Mouse (Mus musculus) CD4-positive helper T cell, adult 2 months (primary cell): ENCODE measurements at regions not wholly inside any gene's neighbourhood (a gene's known extent, or its start where the extent isn't known, plus 50 kb on each side); places are given as distances from the start of the nearest gene placed in this dataset.

Source experiments
- DNase-seq: peaks from one replicate; pipeline ENCODE4 v3.0.0-alpha.2; 2012; ENCODE audit warnings: low read depth, missing footprints, low spot score

GRCm38 (mm10) chr11:112979413-112979812 lies 197.4 kb downstream of the Sox9 start:
- DNase-seq, result no peak

- no peak for DNase-seq
These were observed 200.3 kb downstream of the Sox9 start for GRCm38 (mm10) chr11:112982165-112982801.

- DNase-seq, result no peak
These were observed 201.0 kb downstream of the Sox9 start for GRCm38 (mm10) chr11:112982802-112983591.

- no peak for DNase-seq
These were observed 204.1 kb downstream of the Sox9 start for GRCm38 (mm10) chr11:112986029-112986573.

- DNase-seq, result peak; percentile 10
These were observed 205.8 kb downstream of the Sox9 start for GRCm38 (mm10) chr11:112987782-112988181.

- DNase-seq, result no peak
These were observed 206.9 kb downstream of the Sox9 start for GRCm38 (mm10) chr11:112988900-112989299.

GRCm38 (mm10) chr11:112989981-112990512 lies 208.0 kb downstream of the Sox9 start:
- no peak for DNase-seq

- no peak for DNase-seq
These were observed 208.7 kb downstream of the Sox9 start for GRCm38 (mm10) chr11:112990751-112991150.

GRCm38 (mm10) chr11:112991862-112992261 lies 209.8 kb downstream of the Sox9 start:
- DNase-seq, result no peak

- no peak for DNase-seq
These were observed 217.0 kb downstream of the Sox9 start for GRCm38 (mm10) chr11:112998777-112999583.

- DNase-seq, result no peak
These were observed 219.0 kb downstream of the Sox9 start for GRCm38 (mm10) chr11:113001071-113001470.

GRCm38 (mm10) chr11:113005895-113006294 lies 223.9 kb downstream of the Sox9 start:
- no peak for DNase-seq

GRCm38 (mm10) chr11:113008521-113008920 lies 226.5 kb downstream of the Sox9 start:
- DNase-seq, result no peak

GRCm38 (mm10) chr11:113009376-113009775 lies 227.4 kb downstream of the Sox9 start:
- DNase-seq, result no peak

GRCm38 (mm10) chr11:113010906-113011305 lies 228.9 kb downstream of the Sox9 start:
- DNase-seq, result no peak

- no peak for DNase-seq
These were observed 232.4 kb downstream of the Sox9 start for GRCm38 (mm10) chr11:113014186-113015010.

GRCm38 (mm10) chr11:113015686-113016304 lies 233.8 kb downstream of the Sox9 start:
- DNase-seq, result no peak

GRCm38 (mm10) chr11:113016801-113017715 lies 235.0 kb downstream of the Sox9 start:
- no peak for DNase-seq

GRCm38 (mm10) chr11:113021533-113021932 lies 239.5 kb downstream of the Sox9 start:
- no peak for DNase-seq
